Mouse (Mus musculus) heart, embryonic 14.5 days (tissue): ENCODE data around the gene Kat2a. TPM values are rescaled to one million over a fixed set of nuclear protein-coding genes. Genes with fewer than 3 reads are reported as not detected.
A peak's percentile ranks its signal among the peaks of the same experiment; 100 is the strongest.

ENCODE experiments used
- ATAC-seq: fragments of 200-750 bp; cut with Nextera tagmentation; 2 replicates; pipeline ENCODE4 v1.8.0; 2017; ENCODE audit warnings: low read depth, moderate TSS enrichment; ENCODE audit not compliant: insufficient number of reproducible peaks, insufficient read depth, low FRiP score
- H3K27ac ChIP-seq, 2 experiments: fragments of 200-500 bp in 1 of 2; fragments of 300-500 bp in 1 of 2; sonication (generic) in 1 of 2; replicated peaks in 1 of 2; 2 replicates each; pipeline ENCODE4 v1.5.1; 2012 to 2014; ENCODE audit warnings: low read depth in 2 of 2, low read length in 2 of 2, control low read depth in 1 of 2, mild to moderate bottlenecking in 1 of 2, mixed read lengths in 1 of 2; ENCODE audit not compliant: control insufficient read depth in 1 of 2, insufficient read depth in 1 of 2
- H3K27me3 ChIP-seq: fragments of 300-500 bp; sonication (generic); 2 replicates; pipeline ENCODE4 v1.6.1; 2014; ENCODE audit warnings: mild to moderate bottlenecking, low read length, control low read depth; ENCODE audit not compliant: control insufficient read depth, insufficient read depth
- H3K36me3 ChIP-seq: fragments of 300-500 bp; sonication (generic); 2 replicates; pipeline ENCODE4 v1.6.1; 2014; ENCODE audit warnings: mild to moderate bottlenecking, control low read depth, low read length, mixed read lengths; ENCODE audit not compliant: control insufficient read depth, insufficient read depth
- H3K4me1 ChIP-seq, 2 experiments: fragments of 200-500 bp in 1 of 2; fragments of 300-500 bp in 1 of 2; sonication (generic) in 1 of 2; 2 replicates each; pipeline ENCODE4 v1.6.1; 2012 to 2014; ENCODE audit warnings: low read length in 2 of 2, control low read depth in 1 of 2, mixed read lengths in 1 of 2; ENCODE audit not compliant: control insufficient read depth in 2 of 2, insufficient read depth in 2 of 2
- H3K4me2 ChIP-seq: fragments of 300-500 bp; sonication (generic); 2 replicates; pipeline ENCODE4 v1.6.1; 2014; ENCODE audit warnings: mild to moderate bottlenecking, low read length
- H3K4me3 ChIP-seq, 2 experiments: fragments of 200-500 bp in 1 of 2; fragments of 300-500 bp in 1 of 2; sonication (generic) in 1 of 2; 2 replicates each; pipeline ENCODE4 v1.5.1; 2012 to 2014; ENCODE audit warnings: low read length in 2 of 2, mild to moderate bottlenecking in 2 of 2, control low read depth in 1 of 2, low read depth in 1 of 2, moderate library complexity in 1 of 2; ENCODE audit not compliant: control insufficient read depth in 1 of 2, insufficient read depth in 1 of 2
- H3K9ac ChIP-seq: fragments of 300-500 bp; sonication (generic); 2 replicates; pipeline ENCODE4 v1.6.1; 2014; ENCODE audit warnings: mild to moderate bottlenecking, low read length
- H3K9me3 ChIP-seq: fragments of 300-500 bp; sonication (generic); 2 replicates; pipeline ENCODE4 v1.6.1; 2016; ENCODE audit warnings: low read length, control low read depth; ENCODE audit not compliant: control insufficient read depth
- WGBS: fragments of 180-500 bp; shearing (Covaris S2); extraction: QIAGEN DNeasy Blood & Tissue Kit; methylation state at CpG from one replicate; pipeline ENCODE4 v1.1.7; 2014; 5-methylcytosine and 5-hydroxymethylcytosine counted together
- polyA plus RNA-seq: library from polyadenylated mRNA; unstranded; fragments of >200 nt; fragmentation: Nextera tagmentation; extraction: Ambion mirVana; gene quantifications from 2 replicates; pipeline ENCODE4 v1.2.1, GENCODE M21; 2014

Kat2a gene
- polyA plus RNA-seq, 1 experiment from 2014 or later = 29.4 TPM

DNA sequence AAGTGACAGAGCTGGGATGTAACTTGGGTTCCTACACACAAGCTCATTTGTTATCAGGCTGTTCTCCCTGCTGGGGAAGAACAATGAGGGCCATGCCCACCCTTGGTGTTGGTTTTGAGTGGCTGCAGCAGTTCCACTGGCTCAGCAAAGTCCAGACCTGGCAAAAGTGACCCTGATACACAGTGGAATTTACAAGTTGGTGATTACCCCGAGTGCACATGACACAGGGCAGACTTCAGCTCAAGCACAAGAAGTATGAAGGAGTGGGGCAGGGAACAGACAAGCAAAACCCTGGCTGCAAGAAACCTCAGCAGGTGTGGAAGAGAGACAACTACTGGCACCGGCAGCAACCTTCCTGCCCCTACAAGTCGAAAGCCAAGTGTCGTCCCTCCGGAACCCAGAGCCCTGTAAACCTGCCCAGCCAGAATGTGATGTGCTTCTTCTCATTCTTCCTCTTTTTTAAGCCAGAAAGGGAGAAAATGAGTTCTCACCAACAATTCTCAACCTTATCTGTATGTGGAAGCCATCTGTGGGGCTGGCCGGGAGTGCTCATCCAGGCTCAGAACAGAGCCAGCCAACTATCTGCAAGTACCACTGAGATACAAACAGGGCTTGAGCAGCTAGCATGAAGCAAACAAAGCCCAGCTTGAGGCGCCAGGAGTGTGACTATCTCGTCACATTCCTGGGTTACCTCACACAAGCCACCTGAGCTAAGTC lies 9.7 kb upstream of the Kat2a start:
- Histone ChIP-seq H3K4me2 (peak overlapping the region; percentile 24), H3K27me3 (no peaks in the 10 kb centered on the region), H3K4me3 (no peak overlapping the region), H3K27ac (peak overlapping the region; percentile 79 to 84), H3K9me3 (no peaks in the 10 kb centered on the region), H3K36me3 (peaks cover 29% of the 10 kb centered on the region), H3K9ac (peak overlapping the region; percentile 45; the same call in 1 of the 2 replicates), H3K4me1 (peaks cover 36 to 47% of the 10 kb centered on the region in 2 experiments)
- 38% methylated on average over 8 of the region's 8 CpGs for WGBS
- ATAC-seq = no peak

DNA sequence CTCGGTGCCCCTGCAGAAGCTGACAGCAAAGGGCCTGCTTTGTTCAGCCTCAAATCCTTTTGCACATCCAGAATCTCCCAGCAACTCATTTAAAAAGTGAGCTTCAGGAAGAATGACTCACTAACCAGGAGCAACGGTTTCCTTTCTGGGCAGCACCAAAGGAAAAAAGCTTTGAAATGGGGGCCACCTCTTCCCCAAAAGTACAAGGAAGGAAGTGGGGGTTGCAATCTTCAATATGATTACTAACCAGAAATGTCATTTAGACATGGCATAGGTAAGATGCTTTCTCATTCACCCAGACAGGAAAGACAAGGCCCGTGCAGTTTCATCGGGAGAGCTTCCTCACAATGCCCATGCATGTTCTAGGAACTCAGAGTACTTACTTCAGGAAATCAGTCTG lies 9.0 kb upstream of the Kat2a start:
- no peak overlapping the region for H3K4me3 ChIP-seq
- ATAC-seq = no peak
- H3K9ac ChIP-seq = peak overlapping the region; percentile 45
- H3K4me2 ChIP-seq = peak overlapping the region; percentile 24; the same call in 1 of the 2 replicates
- 47% methylated on average over 4 of the region's 4 CpGs for WGBS
- H3K27ac ChIP-seq = peak overlapping the region; percentile 79 to 84
- H3K4me1 ChIP-seq = peaks cover 36 to 47% of the 10 kb centered on the region in 2 experiments
- H3K9me3 ChIP-seq = no peaks in the 10 kb centered on the region
- H3K27me3 ChIP-seq = no peaks in the 10 kb centered on the region
- H3K36me3 ChIP-seq = peaks cover 36% of the 10 kb centered on the region

DNA sequence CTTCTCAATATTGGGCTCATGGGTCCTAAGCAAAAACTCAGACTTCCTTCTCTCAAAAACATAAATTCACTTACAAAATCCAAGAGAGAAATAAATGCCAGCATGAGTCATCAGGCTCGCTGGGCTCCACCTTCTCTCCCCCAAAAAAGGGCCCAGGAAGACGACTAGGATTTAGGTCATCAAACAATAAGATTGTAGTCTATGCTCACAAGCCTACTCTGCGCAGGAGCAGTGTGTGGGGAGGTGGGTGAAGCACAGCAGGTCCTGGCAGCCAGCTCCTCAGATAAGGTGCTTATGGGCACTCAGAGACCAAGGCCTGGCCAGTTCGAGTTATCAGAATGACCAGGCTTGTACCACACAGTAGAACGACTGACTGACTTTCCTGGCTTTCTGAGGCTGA lies 8.1 kb upstream of the Kat2a start:
- Histone ChIP-seq H3K27ac (peak overlapping the region; percentile 79 to 84), H3K4me3 (no peak overlapping the region), H3K27me3 (no peaks in the 10 kb centered on the region), H3K9me3 (no peaks in the 10 kb centered on the region), H3K4me1 (peaks cover 36 to 44% of the 10 kb centered on the region in 2 experiments), H3K9ac (peak overlapping the region; percentile 45; the same call in 1 of the 2 replicates), H3K36me3 (peaks cover 45% of the 10 kb centered on the region), H3K4me2 (peak overlapping the region; percentile 24)
- no peak for ATAC-seq
- 33% methylated on average over 5 of the region's 5 CpGs for WGBS

DNA sequence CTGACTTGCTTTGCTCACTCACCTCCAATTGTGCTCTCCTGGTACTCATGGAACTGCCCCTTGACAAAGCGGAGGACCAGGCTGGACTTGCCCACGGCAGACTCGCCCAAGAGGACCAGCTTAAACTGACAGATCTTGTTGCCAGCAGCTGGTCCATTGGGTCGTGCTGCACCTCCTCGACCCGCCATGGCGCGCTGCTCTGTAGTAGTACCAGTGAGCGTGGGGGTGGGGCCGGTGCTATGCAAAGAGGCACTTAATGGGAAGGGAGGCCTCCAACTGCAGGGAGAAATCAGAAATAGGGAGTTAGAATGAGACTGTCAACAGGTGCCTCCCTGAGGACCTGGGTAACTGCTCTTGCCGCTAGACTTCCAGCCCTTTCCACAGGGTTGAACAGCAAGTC lies 7.6 kb upstream of the Kat2a start:
- peaks cover 50% of the 10 kb centered on the region for H3K36me3 ChIP-seq
- peaks cover 32 to 39% of the 10 kb centered on the region in 2 experiments for H3K4me1 ChIP-seq
- peak overlapping the region; percentile 30 to 84; a peak in 2 of 4 replicates for H3K27ac ChIP-seq
- WGBS = 72% methylated on average over 11 of the region's 11 CpGs
- no peak for ATAC-seq
- no peaks in the 10 kb centered on the region for H3K9me3 ChIP-seq
- H3K4me3 ChIP-seq = no peak overlapping the region
- H3K9ac ChIP-seq = 0 out of 2 replicates have a peak overlapping the region, but pooled peaks have one; percentile 45
- no peak overlapping the region for H3K4me2 ChIP-seq
- H3K27me3 ChIP-seq = no peaks in the 10 kb centered on the region

DNA sequence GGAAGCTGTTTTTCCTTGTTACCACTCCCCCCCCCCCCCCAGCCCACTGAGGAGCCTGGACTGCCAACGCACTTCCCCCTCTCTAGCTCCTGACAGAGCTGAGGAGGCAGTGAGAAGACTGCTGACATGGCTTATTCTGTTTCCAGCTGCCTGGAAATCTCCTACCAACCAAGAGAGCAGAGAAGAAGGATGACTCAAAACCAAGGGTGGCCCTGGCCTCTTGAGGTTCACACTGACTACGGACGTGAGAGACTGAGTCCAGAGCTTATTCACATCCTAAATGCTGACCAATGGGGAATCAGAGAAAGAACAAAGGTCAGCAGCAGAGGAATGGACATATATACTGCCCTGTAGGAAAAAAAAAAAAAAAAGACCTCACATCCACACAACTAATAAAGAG lies 7.0 kb upstream of the Kat2a start:
- Histone ChIP-seq H3K27me3 (no peaks in the 10 kb centered on the region), H3K9ac (no peak overlapping the region), H3K4me1 (peaks cover 29 to 38% of the 10 kb centered on the region in 2 experiments), H3K4me2 (no peak overlapping the region), H3K9me3 (no peaks in the 10 kb centered on the region), H3K36me3 (peaks cover 53% of the 10 kb centered on the region), H3K4me3 (no peak overlapping the region), H3K27ac (no peak overlapping the region)
- 84% methylated on average over 3 of the region's 3 CpGs for WGBS
- no peak for ATAC-seq

DNA sequence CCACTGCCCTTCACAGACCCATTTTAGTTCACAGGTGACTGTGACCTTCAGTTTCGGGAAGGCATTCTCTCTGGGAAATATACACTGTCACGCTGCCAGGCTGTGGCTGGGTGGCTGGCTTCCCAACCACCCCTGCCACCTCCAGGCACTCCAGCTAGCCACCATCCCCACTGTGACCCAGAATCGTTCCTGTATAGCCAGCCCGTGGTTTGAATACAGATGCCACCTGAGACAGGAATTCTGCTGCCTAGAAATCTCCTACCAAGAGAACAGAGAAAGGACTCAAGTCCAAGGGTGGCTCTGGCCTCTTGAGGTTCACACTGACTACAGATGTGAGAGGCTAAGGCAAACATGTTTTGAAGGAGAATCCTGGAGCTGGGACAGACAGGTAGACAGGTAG lies 6.6 kb upstream of the Kat2a start:
- no peak overlapping the region for H3K27ac ChIP-seq
- WGBS = 90% methylated on average over 4 of the region's 4 CpGs
- H3K4me1 ChIP-seq = peaks cover 33 to 42% of the 10 kb centered on the region in 2 experiments
- H3K4me2 ChIP-seq = no peak overlapping the region
- H3K27me3 ChIP-seq = no peaks in the 10 kb centered on the region
- no peaks in the 10 kb centered on the region for H3K9me3 ChIP-seq
- H3K9ac ChIP-seq = no peak overlapping the region
- no peak overlapping the region for H3K4me3 ChIP-seq
- no peak for ATAC-seq
- H3K36me3 ChIP-seq = peaks cover 53% of the 10 kb centered on the region

DNA sequence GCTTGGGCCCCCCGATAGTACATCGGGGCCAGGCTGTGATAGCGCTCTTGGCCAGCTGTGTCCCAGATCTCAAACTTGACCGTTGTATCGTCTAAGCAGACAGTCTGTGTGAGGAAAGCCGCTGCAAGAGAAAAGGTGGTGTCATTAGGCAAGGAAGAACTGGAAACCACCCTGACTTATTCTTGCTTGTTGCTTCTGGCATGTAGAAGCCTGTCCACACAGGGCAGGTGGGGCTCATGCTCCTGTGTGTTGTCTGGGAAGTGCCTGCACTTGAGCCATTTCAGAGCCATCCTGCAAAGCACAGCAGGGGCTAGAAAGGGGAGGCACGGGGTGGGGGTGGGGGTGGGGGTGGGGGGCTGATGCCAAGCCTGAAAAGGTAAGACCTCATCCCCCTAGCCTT lies 6.2 kb upstream of the Kat2a start:
- no peak overlapping the region for H3K4me3 ChIP-seq
- H3K27me3 ChIP-seq = no peaks in the 10 kb centered on the region
- WGBS = 91% methylated on average over 7 of the region's 7 CpGs
- H3K4me2 ChIP-seq = no peak overlapping the region
- H3K9me3 ChIP-seq = no peaks in the 10 kb centered on the region
- peaks cover 53% of the 10 kb centered on the region for H3K36me3 ChIP-seq
- H3K27ac ChIP-seq = no peak overlapping the region
- no peak for ATAC-seq
- peaks cover 36 to 46% of the 10 kb centered on the region in 2 experiments for H3K4me1 ChIP-seq
- H3K9ac ChIP-seq = no peak overlapping the region
